Mouse (Mus musculus) hindbrain, embryonic 10.5 days (tissue): ENCODE results near the gene Hnrnpa1. TPM values are rescaled to one million over a fixed set of nuclear protein-coding genes. Genes with fewer than 3 reads are reported as not detected.

Source experiments
- DNase-seq: peaks from one replicate; pipeline ENCODE4 v3.0.0-alpha.2; 2017; ENCODE audit warnings: low spot score
- H3K27ac ChIP-seq: fragments of 300-500 bp; sonication (generic); 2 replicates; pipeline ENCODE4 v1.5.1; 2016; ENCODE audit warnings: mild to moderate bottlenecking, moderate library complexity
- H3K27me3 ChIP-seq: fragments of 300-500 bp; sonication (generic); 2 replicates; pipeline ENCODE4 v1.6.1; 2016; ENCODE audit warnings: mild to moderate bottlenecking; ENCODE audit not compliant: poor library complexity, insufficient read depth, severe bottlenecking
- H3K36me3 ChIP-seq: fragments of 300-500 bp; sonication (generic); 2 replicates; pipeline ENCODE4 v1.6.1; 2016; ENCODE audit warnings: mild to moderate bottlenecking, moderate library complexity
- H3K4me1 ChIP-seq: fragments of 300-500 bp; sonication (generic); replicated peaks from 2 replicates; pipeline ENCODE4 v1.6.1; 2016; ENCODE audit warnings: mild to moderate bottlenecking
- H3K4me3 ChIP-seq: fragments of 300-500 bp; sonication (generic); 2 replicates; pipeline ENCODE4 v1.5.1; 2016; ENCODE audit warnings: mild to moderate bottlenecking, moderate library complexity
- H3K9me3 ChIP-seq: fragments of 300-500 bp; sonication (generic); 2 replicates; pipeline ENCODE4 v1.6.1; 2016; ENCODE audit warnings: mild to moderate bottlenecking, moderate library complexity
- WGBS: fragments of 180-500 bp; shearing (Covaris S2); methylation state at CpG from one replicate; pipeline ENCODE4 v1.1.7; 2016; 5-methylcytosine and 5-hydroxymethylcytosine counted together
- microRNA counts: library from miRNA; unstranded; fragments of <30 nt; microRNA quantifications from one replicate; lab custom pipeline; 2017
- polyA plus RNA-seq: library from polyadenylated mRNA; unstranded; fragments of >200 nt; fragmentation: Nextera tagmentation; extraction: Ambion mirVana; gene quantifications from 2 replicates; pipeline ENCODE4 v1.2.1, GENCODE M21; 2016

The Hnrnpa1 gene
- polyA plus RNA-seq, 1 experiment from 2014 or later = 1,344 TPM

GRCm38 (mm10) chr15:103285778-103286417 lies 45.7 kb downstream of the Hnrnpa1 start:
- H3K9me3 ChIP-seq = no peaks in the 10 kb centered on the region
- H3K4me3 ChIP-seq = no peak overlapping the region
- no peak for DNase-seq
- no peak overlapping the region for H3K27ac ChIP-seq
- no peaks in the 10 kb centered on the region for H3K27me3 ChIP-seq
- peaks cover 12% of the 10 kb centered on the region; the same call in 1 of the 2 replicates for H3K4me1 ChIP-seq
- 92% methylated on average over 1 of the region's 1 CpGs for WGBS
- H3K36me3 ChIP-seq = peaks cover 47% of the 10 kb centered on the region

DNA sequence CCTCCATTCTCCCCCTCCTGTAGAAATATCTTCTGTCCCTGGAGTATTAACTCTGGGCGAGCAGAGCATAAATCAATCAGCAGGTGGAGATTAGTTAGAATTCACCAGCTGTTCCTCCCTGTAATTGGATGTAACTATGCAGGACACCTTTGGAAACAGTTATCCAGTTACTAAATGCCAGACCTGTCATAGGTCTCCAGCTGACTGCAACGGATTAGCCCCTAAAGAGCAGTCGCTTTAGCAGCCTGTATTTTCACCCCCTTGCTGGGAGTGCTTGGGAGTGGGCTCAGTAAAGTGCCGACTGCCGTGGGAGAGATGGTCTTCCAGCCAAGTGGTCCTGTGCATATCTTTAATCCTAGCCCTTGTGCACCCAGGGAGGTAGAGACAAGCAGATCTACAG lies 49.4 kb downstream of the Hnrnpa1 start:
- 55% methylated on average over 5 of the region's 5 CpGs for WGBS
- Histone ChIP-seq H3K36me3 (peaks cover 72% of the 10 kb centered on the region), H3K27me3 (no peaks in the 10 kb centered on the region), H3K27ac (no peak overlapping the region), H3K4me1 (peaks cover 14% of the 10 kb centered on the region; the same call in 1 of the 2 replicates), H3K4me3 (no peak overlapping the region), H3K9me3 (no peaks in the 10 kb centered on the region)
- DNase-seq = no peak

GRCm38 (mm10) chr15:103290417-103290816 lies 50.2 kb downstream of the Hnrnpa1 start:
- H3K4me1 ChIP-seq = peaks cover 18% of the 10 kb centered on the region
- peaks cover 73% of the 10 kb centered on the region for H3K36me3 ChIP-seq
- no peak overlapping the region for H3K4me3 ChIP-seq
- no peak for DNase-seq
- H3K27me3 ChIP-seq = no peaks in the 10 kb centered on the region
- WGBS = 79% methylated on average over 6 of the region's 6 CpGs
- no peaks in the 10 kb centered on the region for H3K9me3 ChIP-seq
- no peak overlapping the region for H3K27ac ChIP-seq

DNA sequence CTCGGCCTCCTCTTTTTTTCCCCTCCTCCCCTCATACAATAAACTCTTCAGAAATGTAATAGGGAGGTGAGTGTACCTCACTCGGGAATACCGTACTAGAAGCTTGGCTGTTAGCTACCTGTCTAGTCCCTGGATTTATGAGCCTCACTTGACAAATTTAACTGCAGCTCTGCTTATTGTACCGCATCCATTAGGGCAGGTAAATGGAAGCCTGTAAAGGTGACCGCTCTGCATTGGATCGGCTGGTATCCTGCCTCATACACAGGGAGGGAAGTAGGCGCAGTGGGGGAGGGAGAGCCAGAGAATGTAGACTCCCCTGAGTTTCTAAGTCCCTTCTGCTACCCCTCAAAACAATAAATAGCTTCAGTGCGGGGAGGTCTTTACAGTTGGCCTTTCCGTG lies 50.6 kb downstream of the Hnrnpa1 start:
- no peak for DNase-seq
- WGBS = 96% methylated on average over 9 of the region's 9 CpGs
- no peak overlapping the region; the same call in 1 of the 2 replicates for H3K27ac ChIP-seq
- H3K36me3 ChIP-seq = peaks cover 76% of the 10 kb centered on the region
- peaks cover 22% of the 10 kb centered on the region for H3K4me1 ChIP-seq
- H3K9me3 ChIP-seq = no peaks in the 10 kb centered on the region
- H3K27me3 ChIP-seq = no peaks in the 10 kb centered on the region
- no peak overlapping the region for H3K4me3 ChIP-seq

DNA sequence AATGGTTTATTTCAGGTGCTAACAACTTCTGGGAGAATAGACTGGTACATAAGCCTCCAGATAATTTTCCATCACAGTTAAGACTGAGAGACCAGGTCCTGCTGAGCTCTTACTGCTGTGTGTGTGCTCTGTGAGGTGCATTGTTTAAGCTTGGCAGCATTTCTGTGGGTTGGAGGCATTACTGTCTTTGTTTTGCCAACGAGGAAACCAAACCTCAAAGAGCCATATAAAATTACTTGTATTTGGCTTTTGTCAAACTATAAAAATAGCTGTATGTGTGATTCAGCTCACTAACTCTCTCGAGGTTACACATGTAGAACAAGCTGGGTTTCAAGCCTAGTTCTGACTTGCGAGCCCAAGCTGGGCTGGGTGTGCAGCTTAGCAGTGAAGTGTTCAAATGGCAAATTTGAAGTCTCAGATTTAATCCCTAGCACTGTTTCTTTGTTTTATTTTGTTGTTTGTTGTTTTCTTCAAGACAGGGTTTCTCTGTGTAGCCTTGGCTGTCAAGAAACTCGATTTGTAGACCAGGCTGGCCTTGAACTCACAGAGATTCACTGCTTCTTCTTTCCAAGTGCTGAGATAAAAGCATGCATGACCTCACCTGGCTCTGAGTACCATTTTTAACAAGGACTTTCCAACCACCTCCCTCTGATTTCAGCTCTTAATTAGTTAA lies 52.6 kb downstream of the Hnrnpa1 start:
- peaks cover 42% of the 10 kb centered on the region for H3K4me1 ChIP-seq
- DNase-seq = no peak

DNA sequence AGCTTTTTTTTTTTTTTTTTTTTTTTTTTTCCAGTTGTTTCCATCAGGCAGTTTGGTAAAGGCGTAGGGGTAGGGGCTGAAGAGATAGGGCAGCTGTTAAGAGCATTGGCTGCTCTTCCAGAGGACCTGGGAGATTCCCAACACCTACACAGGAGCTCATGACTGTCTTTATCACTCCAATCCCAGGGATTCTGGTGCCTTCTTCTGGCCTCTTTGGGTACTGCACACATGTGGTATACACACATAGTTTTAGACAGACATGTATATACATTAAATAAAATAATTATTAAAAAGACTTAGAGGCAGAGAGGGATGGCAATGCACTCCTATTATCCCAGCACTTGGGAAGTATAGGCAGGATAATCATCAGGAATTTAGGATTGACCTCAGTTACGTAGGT lies 53.1 kb downstream of the Hnrnpa1 start:
- no peak overlapping the region for H3K27ac ChIP-seq
- 96% methylated on average over 2 of the region's 2 CpGs for whole genome bisulfite sequencing
- no peak for DNase-seq
- H3K27me3 ChIP-seq = no peaks in the 10 kb centered on the region
- peaks cover 86% of the 10 kb centered on the region for H3K36me3 ChIP-seq
- H3K9me3 ChIP-seq = no peaks in the 10 kb centered on the region
- H3K4me1 ChIP-seq = peaks cover 47% of the 10 kb centered on the region
- no peak overlapping the region for H3K4me3 ChIP-seq

More for the DNA sequence above, 52.6 kb downstream of the Hnrnpa1 start:
- 90% methylated on average over 4 of the region's 4 CpGs for WGBS
- Histone ChIP-seq H3K27ac (no peak overlapping the region), H3K9me3 (no peaks in the 10 kb centered on the region), H3K4me3 (no peak overlapping the region), H3K36me3 (peaks cover 81% of the 10 kb centered on the region), H3K27me3 (no peaks in the 10 kb centered on the region)

DNA sequence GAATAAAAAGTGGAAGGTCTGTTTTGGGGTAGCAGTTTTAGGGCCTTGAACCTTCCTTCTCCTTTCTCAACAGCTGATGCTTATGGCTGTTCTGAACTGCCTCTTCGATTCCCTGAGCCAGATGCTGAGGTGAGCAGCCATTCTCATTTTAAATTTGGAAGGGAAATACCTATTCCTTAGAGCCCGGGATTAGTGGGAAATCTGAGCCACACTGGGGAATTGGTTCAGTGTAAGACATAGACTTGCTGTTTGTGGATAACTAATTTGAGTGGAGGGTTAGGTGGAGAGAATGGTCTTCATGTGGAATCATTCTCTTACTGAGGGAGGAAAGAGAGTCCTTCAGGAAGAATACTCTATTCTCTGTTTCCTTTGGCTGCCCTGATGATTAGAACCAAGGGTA lies 54.4 kb downstream of the Hnrnpa1 start:
- Histone ChIP-seq H3K9me3 (no peaks in the 10 kb centered on the region), H3K27me3 (no peaks in the 10 kb centered on the region), H3K4me3 (no peak overlapping the region), H3K27ac (no peak overlapping the region), H3K4me1 (peaks cover 55% of the 10 kb centered on the region), H3K36me3 (peaks cover 85% of the 10 kb centered on the region)
- DNase-seq = no peak
- 69% methylated on average over 2 of the region's 2 CpGs for WGBS

GRCm38 (mm10) chr15:103295851-103296250 lies 55.6 kb downstream of the Hnrnpa1 start:
- no peaks in the 10 kb centered on the region for H3K9me3 ChIP-seq
- no peaks in the 10 kb centered on the region for H3K27me3 ChIP-seq
- peaks cover 73% of the 10 kb centered on the region for H3K36me3 ChIP-seq
- peak overlapping the region; percentile 97 for H3K27ac ChIP-seq
- WGBS = 6% methylated on average over 5 of the region's 5 CpGs
- 0 out of 2 replicates have a peak overlapping the region, but pooled peaks have one; percentile 1 for H3K4me3 ChIP-seq
- H3K4me1 ChIP-seq = peaks cover 60% of the 10 kb centered on the region
- DNase-seq = peak; percentile 32

MicroRNAs within 50 kb of the gene (microRNA counts, 519-probe panel; counts per million panel counts)
- 3,546 counts per million, percentile 85 among the panel's probes with 10 or more counts for microRNA mmu-miR-148b (lab: Ali Mortazavi, UCI)

Other genes with a start within 250 kb of the Hnrnpa1 start
- not detected in 2 replicates for gene Hoxc8, start 249.8 kb upstream of the Hnrnpa1 start, polyA plus RNA-seq
- gene Hoxc6, start 242.2 kb upstream of the Hnrnpa1 start, polyA plus RNA-seq = not detected in 2 replicates
- 1.5 and 29.6 TPM in 2 replicates for gene Hoxc4, start 221.5 kb upstream of the Hnrnpa1 start, polyA plus RNA-seq
- gene Smug1, start 73.3 kb upstream of the Hnrnpa1 start, polyA plus RNA-seq = 24.3 TPM in 2 replicates
- gene Cbx5, start 616 bp upstream of the Hnrnpa1 start, polyA plus RNA-seq = 157 and 186 TPM in 2 replicates
- gene Nfe2, start 18.0 kb downstream of the Hnrnpa1 start, polyA plus RNA-seq = 7.3 and 8.5 TPM in 2 replicates
- 288 and 299 TPM in 2 replicates for gene Copz1, start 32.3 kb downstream of the Hnrnpa1 start, polyA plus RNA-seq
- gene Gpr84, start 70.2 kb downstream of the Hnrnpa1 start, polyA plus RNA-seq = 0.31 and 0.36 TPM in 2 replicates
- gene Zfp385a, start 99.7 kb downstream of the Hnrnpa1 start, polyA plus RNA-seq = 24.9 and 26.3 TPM in 2 replicates
- gene Itga5, start 126.3 kb downstream of the Hnrnpa1 start, polyA plus RNA-seq = 23.5 and 23.8 TPM in 2 replicates
- gene Gtsf1, start 190.0 kb downstream of the Hnrnpa1 start, polyA plus RNA-seq = not detected in 2 replicates
- gene Gtsf2, start 208.0 kb downstream of the Hnrnpa1 start, polyA plus RNA-seq = not detected in 2 replicates
- 1.9 and 2.7 TPM in 2 replicates for gene Nckap1l, start 213.4 kb downstream of the Hnrnpa1 start, polyA plus RNA-seq